Mouse (Mus musculus) liver, embryonic 15.5 days (tissue): ENCODE data around the gene Ggn. TPM values are rescaled to one million over a fixed set of nuclear protein-coding genes. Genes with fewer than 3 reads are reported as not detected.
A peak's percentile ranks its signal among the peaks of the same experiment; 100 is the strongest.

Source experiments
- ATAC-seq: fragments of 200-750 bp; cut with Nextera tagmentation; 2 replicates; pipeline ENCODE4 v1.8.0; 2017; ENCODE audit warnings: moderate number of reproducible peaks, mild to moderate bottlenecking, moderate library complexity; ENCODE audit not compliant: insufficient read depth
- H3K27ac ChIP-seq: fragments of 300-500 bp; sonication (generic); replicated peaks from 2 replicates; pipeline ENCODE4 v1.5.1; 2015; ENCODE audit warnings: mild to moderate bottlenecking, inconsistent platforms
- H3K27me3 ChIP-seq: fragments of 300-500 bp; sonication (generic); 2 replicates; pipeline ENCODE4 v1.6.1; 2015; ENCODE audit warnings: mild to moderate bottlenecking, inconsistent platforms
- H3K36me3 ChIP-seq: fragments of 300-500 bp; sonication (generic); replicated peaks from 2 replicates; pipeline ENCODE4 v1.6.1; 2015; ENCODE audit warnings: moderate library complexity, mild to moderate bottlenecking, inconsistent platforms
- H3K4me1 ChIP-seq: fragments of 300-500 bp; sonication (generic); replicated peaks from 2 replicates; pipeline ENCODE4 v1.6.1; 2015; ENCODE audit warnings: inconsistent platforms
- H3K4me2 ChIP-seq: fragments of 300-500 bp; sonication (generic); 2 replicates; pipeline ENCODE4 v1.6.1; 2015; ENCODE audit warnings: moderate library complexity, mild to moderate bottlenecking, inconsistent platforms
- H3K4me3 ChIP-seq: fragments of 300-500 bp; sonication (generic); replicated peaks from 2 replicates; pipeline ENCODE4 v1.5.1; 2015; ENCODE audit warnings: mild to moderate bottlenecking, inconsistent platforms
- H3K9ac ChIP-seq: fragments of 300-500 bp; sonication (generic); 2 replicates; pipeline ENCODE4 v1.6.1; 2015; ENCODE audit warnings: moderate library complexity, mild to moderate bottlenecking, inconsistent platforms
- H3K9me3 ChIP-seq: fragments of 300-500 bp; sonication (generic); replicated peaks from 2 replicates; pipeline ENCODE4 v1.6.1; 2016; ENCODE audit warnings: inconsistent platforms
- WGBS: fragments of 180-500 bp; shearing (Covaris S2); methylation state at CpG from one replicate; pipeline ENCODE4 v1.1.7; 2015; ENCODE audit warnings: mixed read lengths; ENCODE audit not compliant: insufficient replicate concordance; 5-methylcytosine and 5-hydroxymethylcytosine counted together
- polyA plus RNA-seq: library from polyadenylated mRNA; unstranded; fragments of >200 nt; fragmentation: Nextera tagmentation; extraction: Ambion mirVana; gene quantifications from 2 replicates; pipeline ENCODE4 v1.2.1, GENCODE M21; 2015

Gene Ggn
- polyA plus RNA-seq, 1 experiment from 2014 or later, result 0.05 TPM

DNA sequence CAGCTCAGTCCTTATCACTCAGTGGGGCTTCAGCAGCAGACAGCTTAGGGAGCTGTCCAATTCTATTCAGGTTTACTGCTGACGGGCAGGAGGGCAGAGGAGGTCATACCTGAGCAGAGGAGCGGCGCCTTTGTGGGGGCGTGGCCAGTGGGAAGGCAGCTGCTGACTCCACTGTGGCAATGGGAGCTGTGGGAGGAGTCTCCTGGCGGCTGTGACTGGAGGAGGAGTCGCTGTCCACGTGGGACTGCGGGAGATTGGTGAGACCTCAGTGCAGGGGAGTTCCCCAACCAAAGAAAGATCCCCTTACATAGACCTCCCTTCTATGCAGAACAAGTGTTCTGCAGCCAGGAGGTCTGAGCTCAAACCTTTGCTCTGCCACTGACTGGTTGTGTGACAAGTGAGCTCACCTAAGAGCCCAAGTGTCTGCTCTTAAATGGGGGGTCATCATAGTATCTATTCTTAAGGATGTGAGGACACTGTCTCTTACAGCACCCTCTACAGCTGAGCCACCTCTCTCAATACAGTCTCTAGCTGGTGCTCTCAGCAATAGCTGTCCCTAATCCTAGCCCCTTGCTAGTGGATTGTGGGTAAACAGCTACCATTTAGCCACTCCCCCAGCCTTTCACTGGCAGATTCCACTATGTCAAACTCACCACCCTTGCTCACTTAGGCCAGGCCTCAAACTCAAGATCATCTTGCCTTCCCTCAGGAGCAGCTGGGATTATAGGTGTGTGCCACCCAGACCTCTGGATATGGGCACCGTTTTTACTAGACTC is 7.1 kb upstream of the Ggn start:
- peaks cover 44% of the 10 kb centered on the region for H3K27me3 ChIP-seq
- no peaks in the 10 kb centered on the region for H3K9me3 ChIP-seq
- H3K4me1 ChIP-seq, result peaks cover 9% of the 10 kb centered on the region; the same call in 1 of the 2 replicates
- no peak overlapping the region for H3K27ac ChIP-seq
- ATAC-seq, result peak; percentile 42
- 23% methylated on average over 9 of the region's 9 CpGs for WGBS
- 0 out of 2 replicates have a peak overlapping the region, but pooled peaks have one; percentile 11 for H3K4me2 ChIP-seq
- H3K9ac ChIP-seq, result no peak overlapping the region
- H3K36me3 ChIP-seq, result no peaks in the 10 kb centered on the region
- H3K4me3 ChIP-seq, result no peak overlapping the region

DNA sequence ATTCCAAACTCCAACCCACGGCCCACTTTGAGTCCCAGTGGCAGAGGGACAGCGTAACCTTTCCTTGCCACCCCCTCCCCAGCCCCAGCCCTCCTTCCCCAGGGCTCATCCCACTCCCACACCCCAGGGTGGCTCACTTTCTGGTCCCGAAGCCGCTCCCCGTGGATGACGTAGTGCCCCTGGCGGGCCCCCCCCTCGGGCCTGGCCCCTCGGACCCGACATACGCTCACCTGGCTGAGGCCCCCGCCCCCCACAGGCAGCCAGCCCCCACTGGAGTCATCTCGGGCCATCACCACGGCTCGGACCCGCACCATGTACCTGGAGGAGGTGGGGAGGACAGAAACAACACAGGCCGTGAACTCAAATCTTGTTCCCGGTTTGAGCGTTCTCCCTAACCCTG is 2.4 kb upstream of the Ggn start:
- peaks cover 62% of the 10 kb centered on the region for H3K27me3 ChIP-seq
- H3K9ac ChIP-seq, result no peak overlapping the region
- no peak overlapping the region for H3K27ac ChIP-seq
- no peaks in the 10 kb centered on the region for H3K9me3 ChIP-seq
- H3K36me3 ChIP-seq, result no peaks in the 10 kb centered on the region
- H3K4me2 ChIP-seq, result no peak overlapping the region
- H3K4me1 ChIP-seq, result peaks cover 42% of the 10 kb centered on the region
- no peak for ATAC-seq
- H3K4me3 ChIP-seq, result no peak overlapping the region
- 47% methylated on average over 19 of the region's 19 CpGs for WGBS

DNA sequence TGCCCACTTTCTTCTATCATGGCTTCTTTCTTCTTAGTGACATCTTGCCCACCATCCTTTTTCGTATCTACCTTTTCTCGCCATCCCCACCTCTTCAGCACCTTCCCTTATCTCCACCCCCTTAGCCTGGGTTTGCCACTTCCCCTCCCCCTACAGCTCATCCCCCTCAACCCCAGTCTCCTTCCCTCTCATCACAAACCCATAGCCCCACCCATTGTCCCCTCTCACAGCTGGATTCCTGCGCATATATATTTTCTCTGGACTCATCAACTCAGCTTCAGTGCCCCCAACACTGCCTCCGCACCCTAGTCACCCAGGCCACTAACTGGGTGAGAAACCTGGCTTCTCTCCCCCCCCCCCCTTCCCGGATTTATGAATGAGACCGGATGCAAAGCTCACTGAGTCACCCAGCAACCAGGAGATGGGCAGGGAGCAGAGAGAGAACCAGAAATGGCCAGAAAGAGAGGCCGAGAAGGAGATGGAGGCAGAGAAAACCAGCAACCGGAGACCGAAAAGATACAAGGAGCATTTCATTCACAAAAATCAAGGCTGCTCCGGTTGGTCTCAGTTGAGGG is 1.8 kb upstream of the Ggn start:
- 18% methylated on average over 10 of the region's 10 CpGs for whole genome bisulfite sequencing
- Histone ChIP-seq H3K9me3 (no peaks in the 10 kb centered on the region), H3K36me3 (peaks cover 1% of the 10 kb centered on the region; the same call in 1 of the 2 replicates), H3K4me2 (peak overlapping the region; percentile 71; the same call in 1 of the 2 replicates), H3K27me3 (peaks cover 68% of the 10 kb centered on the region), H3K27ac (no peak overlapping the region), H3K4me1 (peaks cover 36% of the 10 kb centered on the region), H3K4me3 (no peak overlapping the region), H3K9ac (no peak overlapping the region)
- no peak for ATAC-seq

DNA sequence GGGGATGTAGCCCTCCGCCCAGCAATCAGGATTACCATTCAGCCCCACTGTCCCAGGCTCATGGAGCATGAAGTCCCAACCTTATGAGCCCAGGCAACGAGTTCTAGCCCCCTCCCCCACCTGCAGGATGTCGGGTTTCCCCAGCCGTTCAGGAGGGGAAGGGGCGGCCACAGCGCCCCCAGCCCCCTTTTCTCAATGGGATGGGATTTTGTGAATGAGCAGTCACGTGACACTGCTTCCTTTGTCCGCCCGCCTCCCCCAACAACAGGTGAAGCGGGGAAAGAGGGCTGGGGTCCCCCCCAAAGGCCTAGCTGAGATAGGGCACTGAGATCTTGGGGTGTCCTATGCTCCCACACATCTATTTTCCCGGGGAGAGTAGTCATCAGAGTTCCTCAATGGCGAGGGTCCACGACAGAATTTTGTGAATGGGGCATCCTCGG is 1.2 kb upstream of the Ggn start:
- H3K4me2 ChIP-seq, result peak overlapping the region; percentile 71
- no peaks in the 10 kb centered on the region for H3K9me3 ChIP-seq
- peaks cover 74% of the 10 kb centered on the region for H3K27me3 ChIP-seq
- no peak overlapping the region for H3K9ac ChIP-seq
- 3% methylated on average over 14 of the region's 14 CpGs for WGBS
- no peak overlapping the region for H3K27ac ChIP-seq
- ATAC-seq, result no peak
- peak overlapping the region; percentile 54 for H3K4me3 ChIP-seq
- H3K36me3 ChIP-seq, result peaks cover 8% of the 10 kb centered on the region
- H3K4me1 ChIP-seq, result peaks cover 36% of the 10 kb centered on the region

DNA sequence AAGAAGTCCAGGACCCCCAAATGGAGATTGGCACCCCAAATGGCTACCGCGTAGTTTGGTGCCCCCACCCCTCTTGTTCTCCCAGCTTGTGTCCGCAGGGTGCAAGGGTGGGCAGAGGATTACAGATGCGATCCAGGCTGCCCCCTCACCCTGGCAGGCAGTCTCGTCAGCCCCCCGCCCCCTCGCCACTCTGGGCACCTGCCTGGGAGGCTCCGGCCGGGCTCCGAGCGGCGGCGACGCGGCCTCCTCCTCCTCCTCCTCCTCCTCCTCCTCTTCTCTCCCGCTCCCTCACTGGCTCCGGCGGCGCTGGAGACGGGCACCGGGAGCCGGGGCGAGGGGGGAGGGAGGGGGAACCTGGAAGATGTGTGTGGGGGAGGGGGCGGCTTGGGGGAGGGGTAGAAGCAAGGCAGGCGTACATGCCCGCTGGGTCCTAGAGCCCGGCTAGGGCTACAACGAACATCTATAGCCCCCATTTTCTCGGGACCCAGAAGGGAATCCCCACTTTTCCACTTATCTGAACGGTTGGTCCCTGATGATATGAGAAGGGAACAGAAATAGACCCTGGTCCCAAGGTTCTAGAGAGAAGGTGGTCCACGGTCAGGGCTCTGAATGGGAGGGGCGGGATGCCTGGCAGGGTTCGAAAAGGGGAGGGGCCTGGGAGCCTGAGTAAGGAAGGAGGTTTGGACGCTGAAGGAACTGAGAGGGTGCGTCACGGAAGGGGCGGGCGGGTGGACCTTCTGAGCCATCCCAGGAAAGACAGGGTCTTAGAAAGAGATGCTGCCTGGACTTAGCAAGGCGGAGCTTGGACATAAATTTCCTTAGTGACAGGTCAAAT is 562 bp upstream of the Ggn start:
- H3K27me3 ChIP-seq, result peaks cover 75% of the 10 kb centered on the region
- under 1% methylated on average over 30 of the region's 39 CpGs for WGBS

DNA sequence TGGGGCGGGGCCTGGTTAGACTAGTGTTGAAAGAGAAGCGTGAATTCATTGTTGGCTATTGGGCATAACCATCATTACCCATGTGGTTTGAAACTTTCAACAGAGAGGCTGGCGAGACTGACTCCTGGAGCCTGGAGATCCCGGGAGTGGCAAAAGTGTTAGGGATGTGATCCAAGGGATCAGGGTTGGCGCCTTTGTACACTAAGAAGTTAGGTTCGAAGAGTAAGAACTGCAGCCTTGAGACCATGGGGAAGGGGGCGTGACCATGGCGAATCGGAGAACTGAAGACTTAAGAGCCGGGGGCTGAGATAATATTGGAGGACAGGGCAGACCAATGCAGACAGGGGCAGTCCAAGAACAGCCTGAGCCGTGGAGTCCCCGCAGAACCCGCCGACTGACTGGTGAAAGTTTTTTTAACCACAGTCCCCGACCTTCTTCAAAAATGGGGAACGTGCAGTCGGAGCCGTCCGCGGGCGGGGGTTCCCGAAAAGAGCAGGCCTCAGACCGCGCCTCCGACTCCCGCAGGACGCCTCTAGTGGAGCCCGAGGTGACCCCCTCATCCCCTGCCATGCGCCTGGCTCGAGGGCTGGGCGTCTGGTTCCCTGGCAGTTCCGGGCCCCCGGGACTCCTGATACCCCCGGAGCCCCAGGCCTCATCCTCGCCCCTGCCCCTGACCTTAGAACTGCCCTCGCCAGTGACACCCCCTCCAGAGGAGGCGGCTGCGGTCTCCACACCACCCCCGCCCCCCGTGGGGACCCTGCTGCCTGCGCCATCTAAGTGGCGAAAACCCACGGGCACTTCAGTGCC is 948 bp downstream of the Ggn start:
- H3K9me3 ChIP-seq, result no peaks in the 10 kb centered on the region
- 2% methylated on average over 43 of the region's 43 CpGs for WGBS
- no peak for ATAC-seq
- peaks cover 29% of the 10 kb centered on the region for H3K36me3 ChIP-seq
- H3K4me2 ChIP-seq, result peak overlapping the region; percentile 71
- H3K9ac ChIP-seq, result no peak overlapping the region
- H3K27me3 ChIP-seq, result peaks cover 75% of the 10 kb centered on the region
- H3K4me1 ChIP-seq, result peaks cover 36% of the 10 kb centered on the region
- H3K4me3 ChIP-seq, result peak overlapping the region; percentile 54
- no peak overlapping the region for H3K27ac ChIP-seq

More for the DNA sequence above, 562 bp upstream of the Ggn start:
- peak overlapping the region; percentile 54 for H3K4me3 ChIP-seq
- no peak overlapping the region for H3K27ac ChIP-seq
- H3K9ac ChIP-seq, result no peak overlapping the region
- H3K4me1 ChIP-seq, result peaks cover 36% of the 10 kb centered on the region
- H3K36me3 ChIP-seq, result peaks cover 14% of the 10 kb centered on the region
- peak; percentile 47; the same call in 1 of the 2 replicates for ATAC-seq
- peak overlapping the region; percentile 71 for H3K4me2 ChIP-seq
- H3K9me3 ChIP-seq, result no peaks in the 10 kb centered on the region

DNA sequence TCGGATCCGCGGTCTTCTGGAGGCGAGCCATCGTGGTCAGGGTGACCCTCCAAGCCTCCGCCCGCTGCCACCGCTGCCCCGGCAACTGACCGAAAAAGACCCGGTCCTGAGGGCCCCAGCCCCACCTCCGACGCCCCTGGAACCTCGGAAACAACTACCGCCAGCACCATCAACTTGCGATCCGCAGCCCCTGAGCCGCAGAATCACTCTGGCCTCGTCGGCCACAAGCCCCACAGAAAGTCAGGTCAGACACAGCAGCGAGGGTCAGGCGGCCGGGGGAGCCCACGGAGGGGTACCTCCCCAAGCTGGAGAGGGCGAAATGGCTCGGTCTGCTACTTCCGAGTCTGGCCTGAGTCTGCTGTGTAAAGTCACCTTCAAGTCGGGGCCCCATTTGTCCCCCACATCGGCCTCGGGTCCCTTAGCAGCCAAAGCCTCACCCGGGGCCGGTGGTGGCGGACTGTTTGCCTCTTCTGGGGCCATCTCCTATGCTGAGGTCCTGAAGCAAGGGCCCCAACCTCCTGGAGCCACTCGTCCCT is 1.6 kb downstream of the Ggn start:
- Histone ChIP-seq H3K4me3 (peak overlapping the region; percentile 54), H3K27me3 (peaks cover 71% of the 10 kb centered on the region), H3K9me3 (no peaks in the 10 kb centered on the region), H3K27ac (no peak overlapping the region), H3K4me2 (peak overlapping the region; percentile 71), H3K4me1 (peaks cover 36% of the 10 kb centered on the region), H3K36me3 (peaks cover 36% of the 10 kb centered on the region), H3K9ac (no peak overlapping the region)
- WGBS, result 7% methylated on average over 34 of the region's 34 CpGs
- ATAC-seq, result no peak

DNA sequence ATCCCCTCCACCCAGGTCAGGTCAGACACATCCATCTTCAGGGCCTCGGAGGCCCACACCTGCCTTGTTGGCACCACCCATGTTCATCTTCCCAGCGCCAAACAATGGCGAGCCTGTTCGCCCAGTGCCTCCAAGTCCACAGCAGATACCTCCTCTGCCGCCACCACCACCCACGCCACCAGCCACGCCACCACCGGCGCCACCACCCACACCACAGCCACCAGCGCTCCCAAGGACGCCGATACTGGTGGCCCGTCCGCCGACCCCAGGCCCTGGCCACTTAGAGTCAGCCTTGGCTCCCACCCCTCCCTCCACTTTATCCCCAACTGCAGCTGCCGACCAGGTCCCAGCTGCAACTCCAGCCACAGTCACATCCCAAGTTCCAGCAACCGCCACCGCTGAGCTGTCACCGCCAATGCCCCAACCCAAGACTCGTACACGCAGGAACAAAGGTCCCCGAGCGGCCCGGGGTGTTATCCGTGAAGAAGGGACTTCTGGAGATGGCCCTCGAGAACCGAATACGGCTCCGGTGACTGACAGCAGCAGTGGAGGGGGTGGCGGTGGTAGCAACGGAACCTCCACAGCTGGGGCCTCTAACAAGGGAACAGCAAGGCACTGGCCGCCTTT is 2.5 kb downstream of the Ggn start:
- H3K4me2 ChIP-seq, result no peak overlapping the region
- H3K4me3 ChIP-seq, result no peak overlapping the region
- 52% methylated on average over 32 of the region's 32 CpGs for WGBS
- H3K36me3 ChIP-seq, result peaks cover 43% of the 10 kb centered on the region
- ATAC-seq, result no peak
- peaks cover 64% of the 10 kb centered on the region for H3K27me3 ChIP-seq
- peaks cover 36% of the 10 kb centered on the region for H3K4me1 ChIP-seq
- no peak overlapping the region for H3K27ac ChIP-seq
- H3K9ac ChIP-seq, result no peak overlapping the region
- no peaks in the 10 kb centered on the region for H3K9me3 ChIP-seq

DNA sequence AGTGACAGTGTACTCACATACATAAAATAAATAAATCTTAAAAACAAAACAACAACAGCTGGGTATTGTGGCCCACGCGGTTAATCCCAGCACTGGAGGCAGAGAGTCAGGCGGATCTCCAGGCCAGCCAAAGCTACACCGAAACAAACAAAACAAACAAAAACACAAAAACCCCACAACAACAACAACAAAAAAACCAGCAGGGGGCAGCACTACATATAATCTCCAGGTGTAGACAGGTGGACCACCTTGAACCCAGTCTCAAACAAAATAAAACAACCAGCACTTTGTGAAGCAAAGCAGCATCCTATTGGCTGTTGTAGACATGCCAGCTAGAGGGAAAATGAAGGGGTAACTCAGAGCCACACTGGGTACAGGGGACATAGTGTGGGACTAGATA is 8.1 kb downstream of the Ggn start:
- WGBS, result 84% methylated on average over 4 of the region's 4 CpGs
- Histone ChIP-seq H3K9ac (no peak overlapping the region), H3K27ac (no peak overlapping the region), H3K36me3 (peaks cover 46% of the 10 kb centered on the region), H3K27me3 (peaks cover 8% of the 10 kb centered on the region), H3K4me2 (0 out of 2 replicates have a peak overlapping the region, but pooled peaks have one; percentile 79), H3K4me1 (peaks cover 27% of the 10 kb centered on the region), H3K9me3 (no peaks in the 10 kb centered on the region), H3K4me3 (no peak overlapping the region)
- ATAC-seq, result no peak

DNA sequence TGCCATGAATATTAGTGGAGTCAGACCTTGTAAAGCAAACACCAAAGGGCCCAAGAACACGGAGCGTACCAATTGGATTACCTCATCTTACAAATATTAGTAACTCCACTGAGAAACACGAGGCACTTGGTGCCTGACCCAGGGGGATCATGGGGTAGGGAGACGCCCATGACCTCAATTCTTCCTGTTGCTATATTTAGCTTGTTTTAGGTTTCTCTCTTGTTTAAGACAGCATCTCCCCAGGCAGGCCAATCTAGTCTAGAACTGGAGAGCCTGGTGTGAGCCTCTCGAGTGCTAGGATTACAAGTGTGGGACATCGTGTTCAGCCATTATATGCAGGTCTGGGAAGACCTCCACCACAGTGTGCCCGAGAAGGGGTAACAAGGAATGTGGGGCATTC is 9.3 kb downstream of the Ggn start:
- 11% methylated on average over 7 of the region's 7 CpGs for WGBS
- H3K4me1 ChIP-seq, result peaks cover 27% of the 10 kb centered on the region
- peak overlapping the region; percentile 79 for H3K9ac ChIP-seq
- peak overlapping the region; percentile 79 for H3K4me3 ChIP-seq
- no peaks in the 10 kb centered on the region for H3K27me3 ChIP-seq
- no peak for ATAC-seq
- H3K36me3 ChIP-seq, result peaks cover 34% of the 10 kb centered on the region
- H3K9me3 ChIP-seq, result no peaks in the 10 kb centered on the region
- H3K27ac ChIP-seq, result peak overlapping the region; percentile 70
- peak overlapping the region; percentile 79 for H3K4me2 ChIP-seq
